Mouse (Mus musculus): ENCODE measurements around the gene Timp3. TPM values are rescaled to one million over a fixed set of nuclear protein-coding genes. Genes with fewer than 3 reads are reported as not detected.

The Timp3 gene
- total RNA-seq, 2 experiments from 2014 or later: 0.04 to 0.27 TPM

DNA sequence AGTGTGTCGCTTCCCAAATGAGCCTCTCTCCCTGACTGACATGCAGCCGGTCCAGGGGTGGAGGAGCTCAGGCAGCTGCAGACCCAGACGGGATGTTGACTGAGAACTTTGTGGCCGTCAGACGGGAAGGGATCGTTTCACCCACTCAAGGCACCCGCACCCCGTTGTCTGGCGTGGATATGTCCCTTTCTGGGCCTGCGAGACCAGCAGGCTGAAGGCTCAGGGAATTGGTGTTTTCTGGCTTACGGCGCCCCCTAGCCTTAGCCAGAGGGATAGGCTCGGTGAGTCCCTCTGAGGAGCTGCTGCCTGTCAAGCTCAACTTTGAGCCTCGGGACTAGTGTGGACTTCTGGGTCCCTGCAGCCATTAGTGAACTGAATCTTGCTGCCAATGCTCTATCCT, 4.1 kb upstream of the Timp3 start:
- ATAC-seq (replicated peaks; ENCODE audit: poor library complexity): peak; percentile 87

GRCm38 (mm10) chr10:86297307-86297706, 2.9 kb upstream of the Timp3 start:
- ATAC-seq (replicated peaks; ENCODE audit: poor library complexity): no peak

DNA sequence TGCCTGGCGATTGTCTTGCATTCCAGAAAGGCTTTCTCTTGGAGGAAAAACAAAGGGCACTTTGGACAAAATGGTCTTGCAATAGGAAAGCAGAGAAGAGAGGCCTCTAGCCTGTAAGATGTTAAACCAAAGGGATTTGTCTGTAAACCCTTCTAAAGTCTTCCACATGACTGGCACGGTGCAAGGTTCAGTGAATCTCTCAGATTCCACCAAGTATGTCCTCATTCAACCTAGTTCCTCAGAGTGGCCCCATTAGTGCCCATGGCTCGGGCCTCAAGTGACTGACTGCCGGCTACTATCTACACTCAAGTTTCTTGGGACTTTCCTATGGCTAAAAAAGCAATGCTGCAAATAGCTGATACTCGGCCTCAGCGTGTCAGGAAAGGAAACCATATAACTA, 1.8 kb upstream of the Timp3 start:
- ATAC-seq (replicated peaks; ENCODE audit: poor library complexity): no peak

DNA sequence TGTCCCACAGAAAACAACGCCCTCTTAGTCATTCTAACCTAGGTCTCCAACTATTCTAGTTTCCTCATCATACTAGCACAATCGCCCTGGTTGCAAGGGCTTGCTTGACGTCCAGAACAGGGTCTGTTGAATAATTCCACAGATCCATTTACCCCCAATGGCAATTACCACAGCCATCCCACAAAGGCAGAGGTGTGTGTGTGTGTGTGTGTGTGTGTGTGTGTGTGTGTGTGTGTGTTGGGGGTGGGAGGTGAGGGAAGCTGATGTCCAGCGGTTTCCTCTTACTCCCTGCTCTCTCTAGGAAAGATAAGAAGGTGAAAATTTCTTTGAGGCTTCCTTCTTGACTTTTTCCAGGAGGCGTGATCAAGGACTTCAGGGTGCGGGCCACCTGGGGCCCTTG, 377 bp upstream of the Timp3 start:
- ATAC-seq (replicated peaks; ENCODE audit: poor library complexity): no peak

DNA sequence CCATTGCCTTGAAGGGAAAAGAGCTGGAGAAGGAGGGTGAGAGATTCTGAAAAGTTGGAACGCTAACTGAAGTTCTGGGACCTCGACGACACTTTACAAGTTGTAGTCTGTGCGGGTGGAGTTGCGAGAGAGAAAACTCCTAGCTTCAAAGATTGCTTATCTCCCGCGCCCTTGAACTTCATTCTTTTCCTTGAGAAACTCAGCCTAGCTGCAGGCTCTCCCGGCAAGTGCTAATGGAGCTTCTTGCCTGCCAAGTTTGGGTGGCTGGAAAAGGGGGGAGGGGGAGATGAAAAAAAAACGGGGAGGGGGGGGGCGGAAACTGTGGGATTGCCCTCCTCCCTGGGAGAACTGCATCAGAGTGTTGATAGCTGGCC, 932 bp downstream of the Timp3 start:
- ATAC-seq (replicated peaks; ENCODE audit: poor library complexity): no peak

GRCm38 (mm10) chr10:86301593-86302317, 1.6 kb downstream of the Timp3 start:
- no peak for ATAC-seq (replicated peaks; ENCODE audit: poor library complexity)

- ATAC-seq (replicated peaks; ENCODE audit: poor library complexity): no peak
Measured at GRCm38 (mm10) chr10:86302318-86302648, 2.1 kb downstream of the Timp3 start.

DNA sequence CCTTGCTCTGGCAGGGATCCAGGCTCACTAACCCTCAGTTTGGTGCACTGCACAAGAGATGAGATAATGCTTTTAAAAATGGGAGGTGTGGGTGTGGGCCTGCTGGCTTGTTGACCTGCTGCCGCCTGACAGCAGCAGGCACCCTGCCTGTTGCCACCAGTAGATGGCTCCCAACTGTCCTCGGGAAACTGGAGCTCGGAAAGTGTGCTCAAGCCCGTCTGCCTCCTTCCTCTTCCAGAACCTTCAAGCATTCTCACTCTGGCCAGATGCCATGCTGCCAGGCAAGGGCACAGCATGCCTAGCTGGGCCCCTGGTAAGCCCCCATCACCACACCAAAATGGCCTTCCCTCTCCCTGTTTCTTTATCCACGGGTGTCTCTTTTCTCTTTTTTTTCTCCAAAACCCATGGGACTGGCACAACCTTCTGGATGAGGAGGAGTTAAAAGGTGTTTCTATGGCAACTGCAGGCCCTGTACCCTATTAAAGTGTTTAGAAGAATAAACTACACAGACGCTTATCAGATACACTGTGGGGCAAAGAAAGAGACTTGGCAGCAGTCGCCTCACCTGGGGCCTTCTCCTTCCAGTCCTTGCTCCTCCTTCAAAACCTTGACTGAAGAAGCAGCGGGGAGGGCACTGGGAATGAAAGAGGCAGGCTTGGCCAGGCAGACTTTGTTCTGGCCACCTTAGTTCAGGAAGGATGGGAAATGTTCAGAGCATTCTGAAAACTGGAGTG, 2.8 kb downstream of the Timp3 start:
- peak; percentile 92 for ATAC-seq (replicated peaks; ENCODE audit: poor library complexity)

- ATAC-seq (replicated peaks; ENCODE audit: poor library complexity): no peak
Measured at GRCm38 (mm10) chr10:86303495-86303876, 3.3 kb downstream of the Timp3 start.

- no peak for ATAC-seq (replicated peaks; ENCODE audit: poor library complexity)
Measured at GRCm38 (mm10) chr10:86304583-86304982, 4.4 kb downstream of the Timp3 start.

- no peak for ATAC-seq (replicated peaks; ENCODE audit: poor library complexity)
Measured at GRCm38 (mm10) chr10:86307235-86307634, 7.1 kb downstream of the Timp3 start.

DNA sequence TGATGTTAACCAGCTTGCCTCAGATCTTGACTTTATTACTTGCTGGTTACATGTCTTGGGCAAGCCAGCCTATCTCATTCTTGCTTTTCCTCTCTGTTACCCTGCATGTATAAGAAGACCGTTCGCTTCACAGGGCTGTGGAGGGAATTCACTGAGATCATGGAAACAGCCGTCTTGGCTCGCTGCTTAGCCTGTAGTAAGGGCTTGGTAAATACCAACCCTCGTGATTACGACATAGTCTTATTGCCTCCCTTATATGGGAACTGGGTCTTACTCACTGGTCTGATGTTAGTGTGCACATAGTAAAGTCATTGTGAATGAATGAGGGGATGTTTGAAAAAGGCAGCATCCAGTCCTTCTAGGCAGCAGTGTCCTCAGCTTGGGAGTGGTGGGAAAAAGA, 10.4 kb downstream of the Timp3 start:
- peak; percentile 87 for ATAC-seq (replicated peaks; ENCODE audit: poor library complexity)

- ATAC-seq (replicated peaks; ENCODE audit: poor library complexity): no peak
Measured at GRCm38 (mm10) chr10:86312976-86313375, 12.8 kb downstream of the Timp3 start.

DNA sequence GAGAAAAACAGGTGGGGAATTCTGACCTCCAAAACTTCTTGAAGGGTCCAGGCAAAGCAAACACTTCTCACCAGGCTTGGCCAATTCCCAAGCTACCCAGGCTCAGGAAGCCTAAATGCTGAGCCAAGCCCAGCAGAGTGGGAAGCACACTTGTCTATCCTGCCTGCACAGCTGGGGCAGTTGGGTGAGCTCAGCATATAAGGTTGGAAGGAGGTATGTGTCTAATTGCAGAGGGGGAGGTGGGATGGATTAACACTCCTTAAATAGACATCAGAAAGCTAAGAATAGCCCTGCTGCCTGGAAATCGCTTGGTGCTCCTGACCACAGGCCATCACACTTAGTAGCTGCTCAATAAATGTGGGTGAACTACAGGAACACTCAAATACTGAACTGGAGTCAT, 13.3 kb downstream of the Timp3 start:
- no peak for ATAC-seq (replicated peaks; ENCODE audit: poor library complexity)

GRCm38 (mm10) chr10:86315513-86315912, 15.3 kb downstream of the Timp3 start:
- ATAC-seq (replicated peaks; ENCODE audit: poor library complexity): no peak

- no peak for ATAC-seq (replicated peaks; ENCODE audit: poor library complexity)
Measured at GRCm38 (mm10) chr10:86317633-86318032, 17.5 kb downstream of the Timp3 start.

- no peak for ATAC-seq (replicated peaks; ENCODE audit: poor library complexity)
Measured at GRCm38 (mm10) chr10:86318552-86319140, 18.5 kb downstream of the Timp3 start.

DNA sequence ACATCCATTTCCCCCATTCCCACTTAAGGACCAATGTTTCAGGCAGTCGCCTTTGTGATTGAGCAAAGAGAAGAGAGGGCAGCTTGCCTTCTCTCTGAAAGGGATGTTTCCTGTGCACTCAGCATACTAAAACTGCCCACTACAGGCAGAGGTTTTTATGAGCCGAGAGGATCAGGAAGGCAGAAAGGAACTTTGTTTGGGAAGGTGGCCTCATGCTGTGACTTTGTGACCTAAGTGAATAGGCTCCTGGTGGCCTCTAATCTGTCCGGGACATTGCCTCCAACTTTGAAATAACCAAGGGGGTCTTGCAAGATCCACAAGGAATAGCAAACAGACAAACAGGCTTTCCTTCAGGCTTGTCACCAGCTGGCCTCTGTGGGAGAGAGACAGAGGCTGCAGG, 19.4 kb downstream of the Timp3 start:
- no peak for ATAC-seq (replicated peaks; ENCODE audit: poor library complexity)

DNA sequence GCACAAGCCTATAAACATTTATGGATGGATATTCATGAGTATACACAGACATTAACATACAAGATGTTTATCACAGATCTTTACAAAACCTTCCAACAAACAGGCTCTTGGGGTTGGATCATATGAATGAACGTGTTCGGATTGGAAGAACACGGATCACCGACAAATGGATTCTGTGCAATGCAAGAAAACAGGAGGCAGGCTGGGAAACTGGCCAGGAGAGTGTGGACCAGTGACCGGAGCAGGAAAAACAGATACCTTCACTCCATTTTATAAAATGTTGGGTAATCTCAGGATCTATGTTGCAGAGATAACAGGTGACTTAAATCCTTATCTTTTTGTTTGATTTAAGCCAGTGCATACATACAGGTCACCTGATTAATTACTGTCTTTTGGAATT, 20.0 kb downstream of the Timp3 start:
- no peak for ATAC-seq (replicated peaks; ENCODE audit: poor library complexity)

GRCm38 (mm10) chr10:86321194-86321593, 21.0 kb downstream of the Timp3 start:
- ATAC-seq (replicated peaks; ENCODE audit: poor library complexity): no peak

DNA sequence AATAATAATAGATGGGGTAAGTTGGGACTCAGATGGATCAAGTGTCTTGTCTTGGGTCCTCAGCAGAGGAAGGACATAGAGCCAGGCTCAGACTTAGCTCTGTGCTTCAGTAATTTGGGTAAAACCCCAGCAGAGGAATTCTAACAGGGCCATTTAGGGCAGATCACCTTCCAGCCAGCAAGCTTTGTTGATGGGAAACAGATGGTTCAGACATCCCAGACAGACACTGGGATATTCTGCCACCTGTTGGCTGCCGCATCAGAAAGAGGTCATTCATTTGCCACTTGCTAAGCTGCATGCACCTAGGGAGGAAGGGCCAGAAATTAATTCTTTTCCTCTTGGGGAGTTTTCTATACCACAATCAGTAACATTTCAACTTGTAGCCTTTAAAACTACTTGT, 21.8 kb downstream of the Timp3 start:
- no peak for ATAC-seq (replicated peaks; ENCODE audit: poor library complexity)

GRCm38 (mm10) chr10:86323275-86323994, 23.3 kb downstream of the Timp3 start:
- ATAC-seq (replicated peaks; ENCODE audit: poor library complexity): no peak
